Mouse (Mus musculus): ENCODE results near the gene Nfatc4.

DNA sequence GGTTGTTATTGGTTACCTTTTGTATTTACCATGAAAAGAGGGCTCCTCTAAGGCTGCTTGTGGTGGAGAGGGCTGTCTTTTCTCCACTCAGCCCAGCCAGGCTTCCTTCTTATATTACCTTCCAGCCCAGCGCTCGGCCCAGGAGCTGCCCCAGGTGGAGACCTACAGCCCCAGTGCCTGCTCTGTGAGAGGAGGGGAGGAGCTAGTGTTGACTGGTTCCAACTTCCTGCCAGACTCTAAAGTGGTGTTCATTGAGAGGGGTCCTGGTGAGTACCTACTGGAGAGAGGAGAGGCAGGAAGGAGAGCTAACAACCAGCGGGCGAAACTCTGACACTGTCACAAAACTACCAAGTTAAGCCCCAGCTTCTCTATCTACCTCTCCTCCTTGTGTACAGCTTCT lies 7.4 kb downstream of the Nfatc4 start:
- no peak for TF ChIP-seq GATA1 (IDR thresholded peaks at IDR 0.05; ENCODE audit: borderline replicate concordance, low read length)
- no peak for TF ChIP-seq CTCF (IDR thresholded peaks at IDR 0.05; ENCODE audit: low read depth, low read length)
- TF ChIP-seq TAL1 (conservative IDR thresholded peaks at IDR 0.05; ENCODE audit: low read depth, low read length): no peak
- no peak for TF ChIP-seq GATA2 (IDR thresholded peaks at IDR 0.05; ENCODE audit: borderline replicate concordance, low read depth, low read length)
- no peak for TF ChIP-seq POLR2AphosphoS5 (IDR thresholded peaks at IDR 0.05; ENCODE audit: insufficient replicate concordance, low read depth, low read length)

Measured in G1E (cell line).